Mouse (Mus musculus) ES-Bruce4 (cell line): ENCODE data around the gene Cspg4. TPM values are rescaled to one million over a fixed set of nuclear protein-coding genes. Genes with fewer than 3 reads are reported as not detected.

Experiments used
- H3K27ac ChIP-seq: 2 replicates; pipeline ENCODE4 v1.5.1; 2012; ENCODE audit warnings: low read length, inconsistent platforms; ENCODE audit not compliant: insufficient read depth
- H3K27me3 ChIP-seq: 2 replicates; pipeline ENCODE4 v1.6.1; 2012; ENCODE audit warnings: mild to moderate bottlenecking, low read length, inconsistent platforms; ENCODE audit not compliant: control insufficient read depth, poor library complexity, insufficient read depth, severe bottlenecking
- H3K36me3 ChIP-seq: 2 replicates; pipeline ENCODE4 v1.6.1; 2012; ENCODE audit warnings: inconsistent platforms, mild to moderate bottlenecking, low read length, moderate library complexity; ENCODE audit not compliant: control insufficient read depth, poor library complexity, insufficient read depth, severe bottlenecking
- H3K4me1 ChIP-seq: one replicate; pipeline ENCODE4 v1.8.1; 2011; ENCODE audit warnings: low read length; ENCODE audit not compliant: control insufficient read depth, insufficient read depth
- H3K4me3 ChIP-seq: 2 replicates; pipeline ENCODE4 v1.5.1; 2011; ENCODE audit warnings: low read depth, mild to moderate bottlenecking, low read length
- H3K9ac ChIP-seq: 2 replicates; pipeline ENCODE4 v1.6.1; 2012; ENCODE audit warnings: low read depth, mild to moderate bottlenecking, inconsistent platforms; ENCODE audit not compliant: poor library complexity, severe bottlenecking
- H3K9me3 ChIP-seq: replicated peaks from 2 replicates; pipeline ENCODE4 v1.6.1; 2012; ENCODE audit warnings: mild to moderate bottlenecking, low read length, inconsistent platforms; ENCODE audit not compliant: control insufficient read depth, poor library complexity, insufficient read depth, severe bottlenecking
- CTCF ChIP-seq: IDR thresholded peaks from one replicate; pipeline ENCODE4 v1.8.1; 2011; ENCODE audit warnings: low read depth, low read length
- EP300 ChIP-seq: IDR thresholded peaks from 2 replicates; pipeline ENCODE4 v1.6.1; 2011; ENCODE audit warnings: low read depth, low read length; ENCODE audit not compliant: insufficient read depth
- POLR2A ChIP-seq: IDR thresholded peaks from one replicate; pipeline ENCODE4 v1.8.1; 2011; ENCODE audit warnings: low read length; ENCODE audit not compliant: insufficient read depth
- polyA plus RNA-seq: library from polyadenylated mRNA; stranded (reverse); fragments of >200 nt; gene quantifications from 2 replicates; pipeline ENCODE4 v1.2.4, GENCODE M21; 2011; ENCODE audit warnings: low read depth; ENCODE audit not compliant: missing spikeins, insufficient read depth, insufficient read length

Cspg4 gene
- polyA plus RNA-seq, 1 experiment = 0.48 TPM

- H3K27me3 ChIP-seq = no peaks in the 10 kb centered on the region
- no peak overlapping the region for H3K27ac ChIP-seq
- TF ChIP-seq EP300 (no peak), CTCF (no peak), POLR2A (no peak)
- no peaks in the 10 kb centered on the region for H3K4me1 ChIP-seq
- H3K4me3 ChIP-seq = no peak overlapping the region
- H3K9me3 ChIP-seq = no peaks in the 10 kb centered on the region
- H3K36me3 ChIP-seq = no peaks in the 10 kb centered on the region
- no peak overlapping the region for H3K9ac ChIP-seq
These were observed 52.3 kb downstream of the Cspg4 start for GRCm38 (mm10) chr9:56917131-56917530.

GRCm38 (mm10) chr9:56918466-56918865 lies 53.6 kb downstream of the Cspg4 start:
- no peak for TF ChIP-seq POLR2A
- no peak for TF ChIP-seq CTCF
- H3K36me3 ChIP-seq = no peaks in the 10 kb centered on the region
- no peaks in the 10 kb centered on the region for H3K9me3 ChIP-seq
- H3K4me3 ChIP-seq = no peak overlapping the region
- no peaks in the 10 kb centered on the region for H3K27me3 ChIP-seq
- no peak overlapping the region for H3K27ac ChIP-seq
- no peak overlapping the region for H3K9ac ChIP-seq
- H3K4me1 ChIP-seq = no peaks in the 10 kb centered on the region

GRCm38 (mm10) chr9:56922746-56923145 lies 57.9 kb downstream of the Cspg4 start:
- TF ChIP-seq EP300 = no peak
- no peak for TF ChIP-seq CTCF
- TF ChIP-seq POLR2A = no peak
- no peak overlapping the region for H3K27ac ChIP-seq
- no peaks in the 10 kb centered on the region for H3K27me3 ChIP-seq
- no peaks in the 10 kb centered on the region for H3K36me3 ChIP-seq
- H3K9ac ChIP-seq = no peak overlapping the region
- peaks cover 3% of the 10 kb centered on the region for H3K4me1 ChIP-seq
- no peak overlapping the region for H3K4me3 ChIP-seq
- H3K9me3 ChIP-seq = no peaks in the 10 kb centered on the region

DNA sequence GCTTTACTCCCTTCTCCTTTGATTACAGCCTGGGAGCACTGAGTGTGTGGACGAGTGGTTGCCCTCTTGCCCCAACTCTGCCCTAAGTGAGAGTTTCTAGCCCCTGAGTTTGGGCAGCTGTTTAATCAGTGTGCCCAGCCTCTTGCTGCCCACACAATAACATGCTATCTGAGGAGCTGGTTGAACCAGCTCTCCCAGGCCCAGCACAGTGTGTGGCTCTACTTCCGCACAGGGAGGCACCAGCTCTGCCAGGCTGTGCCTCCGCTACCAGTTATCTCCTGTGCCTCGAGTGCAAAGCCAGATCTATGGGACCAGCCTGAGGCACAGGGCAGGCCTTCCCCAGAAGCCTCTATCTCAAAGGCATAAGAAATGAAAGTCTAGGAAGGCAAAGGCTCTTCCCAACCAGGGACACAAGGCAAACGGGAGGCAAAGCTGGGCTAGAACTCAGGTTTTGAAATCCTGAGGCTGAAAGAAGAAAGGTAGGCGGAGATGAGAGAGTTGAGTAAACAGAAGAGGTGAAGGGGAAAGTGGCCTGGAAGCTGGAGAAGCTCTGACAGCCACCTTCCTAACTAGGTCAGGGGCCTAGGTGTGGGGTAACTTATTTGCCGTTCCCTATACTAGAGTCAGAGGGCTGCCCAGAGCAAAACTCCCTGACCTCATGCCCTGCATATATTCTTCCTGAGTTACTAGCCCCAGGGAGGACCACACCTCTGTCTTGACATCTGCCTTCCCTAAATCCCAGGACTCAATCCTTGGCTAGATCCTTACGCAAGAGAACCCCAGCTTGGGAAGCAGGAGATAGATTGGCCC lies 59.2 kb downstream of the Cspg4 start:
- Histone ChIP-seq H3K4me1 (peaks cover 3% of the 10 kb centered on the region), H3K4me3 (no peak overlapping the region), H3K9me3 (no peaks in the 10 kb centered on the region), H3K9ac (no peak overlapping the region), H3K27me3 (no peaks in the 10 kb centered on the region), H3K27ac (no peak overlapping the region), H3K36me3 (no peaks in the 10 kb centered on the region)
- no peak for TF ChIP-seq EP300
- no peak for TF ChIP-seq POLR2A

- Histone ChIP-seq H3K27me3 (no peaks in the 10 kb centered on the region), H3K9ac (no peak overlapping the region), H3K4me1 (peaks cover 3% of the 10 kb centered on the region), H3K36me3 (no peaks in the 10 kb centered on the region), H3K4me3 (no peak overlapping the region), H3K27ac (no peak overlapping the region), H3K9me3 (no peaks in the 10 kb centered on the region)
- TF ChIP-seq CTCF = no peak
- no peak for TF ChIP-seq EP300
- TF ChIP-seq POLR2A = no peak
These were observed 59.8 kb downstream of the Cspg4 start for GRCm38 (mm10) chr9:56924651-56925027.

- Histone ChIP-seq H3K9me3 (no peaks in the 10 kb centered on the region), H3K27me3 (no peaks in the 10 kb centered on the region), H3K27ac (no peak overlapping the region), H3K9ac (no peak overlapping the region), H3K36me3 (no peaks in the 10 kb centered on the region), H3K4me3 (no peak overlapping the region), H3K4me1 (peaks cover 3% of the 10 kb centered on the region)
- no peak for TF ChIP-seq CTCF
- no peak for TF ChIP-seq EP300
- no peak for TF ChIP-seq POLR2A
These were observed 60.6 kb downstream of the Cspg4 start for GRCm38 (mm10) chr9:56925291-56926024.
